In genomic region chr11:5151680-5152337, GRCm38 (mm10) we compare ENCODE assay signal across 7 mouse cellular contexts. TPM values are rescaled to one million over a fixed set of nuclear protein-coding genes. Genes with fewer than 3 reads are reported as not detected.
DNase-seq lines count a peak whose midpoint lies in the region; ATAC-seq and TF ChIP-seq lines count a peak whose summit lies in the region.

TSS of gene Emid1 (minus strand) at chr11:5152257.

- WGBS in limb, embryonic 10.5 days = under 1% methylated on average over 41 of the region's 53 CpGs
- 2% methylated on average over 30 of the region's 53 CpGs for WGBS in midbrain, embryonic 16.5 days

- peak within 1 kb of the TSS; percentile 82 for H3K27ac ChIP-seq in limb, embryonic 10.5 days
- H3K27ac ChIP-seq in midbrain, embryonic 16.5 days (ENCODE audit: low read length) = no peak within 1 kb of the TSS

- H3K9ac ChIP-seq in midbrain, embryonic 16.5 days (ENCODE audit: low read depth, low read length) = peak within 1 kb of the TSS; percentile 78

- peak within 1 kb of the TSS; percentile 64 for H3K4me3 ChIP-seq in limb, embryonic 10.5 days
- H3K4me3 ChIP-seq in midbrain, embryonic 16.5 days (ENCODE audit: low read depth, low read length) = peak within 1 kb of the TSS; percentile 49

- H3K4me2 ChIP-seq in midbrain, embryonic 16.5 days (ENCODE audit: low read length) = peak within 1 kb of the TSS; percentile 93

- H3K4me1 ChIP-seq in limb, embryonic 10.5 days = peaks cover 52% of the 10 kb centered on the region
- H3K4me1 ChIP-seq in midbrain, embryonic 16.5 days (ENCODE audit: control insufficient read depth, insufficient read depth, low read length) = peaks cover 14% of the 10 kb centered on the region

- intact Hi-C loops in left cerebral cortex, postnatal 14 days (cut with DNase I) = no loop called here
- intact Hi-C loops in left cerebral cortex, postnatal 25 days (cut with DNase I) = loop anchor here (5.0 kb wide), 1 partner anchor 35 kb away; no protein-coding TSS in a partner anchor

- 0 out of 2 replicates have a peak, but pooled peaks have one; percentile 30 for TF ChIP-seq POLR2A in brain, embryonic 14.5 days (IDR thresholded peaks at IDR 0.05; ENCODE audit: borderline replicate concordance, extremely low read depth, insufficient read depth, insufficient read length, poor library complexity, severe bottlenecking)

- 0 out of 2 replicates have a peak, but pooled peaks have one; percentile 21 for ATAC-seq in midbrain, embryonic 16.5 days

- H3K9me3 ChIP-seq in limb, embryonic 10.5 days (replicated peaks) = no peaks in the 10 kb centered on the region
- H3K9me3 ChIP-seq in midbrain, embryonic 16.5 days (replicated peaks; ENCODE audit: control insufficient read depth, low read length, poor library complexity, severe bottlenecking) = no peaks in the 10 kb centered on the region

- no peak for DNase-seq in left cerebral cortex, postnatal 14 days (ENCODE audit: low spot score in 2 of 2)
- DNase-seq in left cerebral cortex, postnatal 25 days (ENCODE audit: low spot score in 2 of 2) = no peak
- DNase-seq in brain, embryonic 14.5 days (ENCODE audit: low read depth) = no peak
- DNase-seq in gastrocnemius, postnatal 4 days (ENCODE audit: low spot score in 2 of 2) = no peak
- DNase-seq in limb, embryonic 10.5 days (ENCODE audit: low spot score) = peak; percentile 72
- no peak for DNase-seq in urinary bladder, postnatal 25 days (ENCODE audit: low spot score)

- no peaks in the 10 kb centered on the region for H3K36me3 ChIP-seq in limb, embryonic 10.5 days
- no peaks in the 10 kb centered on the region for H3K36me3 ChIP-seq in midbrain, embryonic 16.5 days (ENCODE audit: control insufficient read depth, insufficient read depth, low read length)

- TF ChIP-seq CTCF in brain, embryonic 14.5 days (IDR thresholded peaks at IDR 0.05; ENCODE audit: borderline replicate concordance, extremely low read depth, insufficient read depth, insufficient read length) = no peak

- peaks cover 48% of the 10 kb centered on the region for H3K27me3 ChIP-seq in limb, embryonic 10.5 days (ENCODE audit: low read depth, poor library complexity, severe bottlenecking)
- H3K27me3 ChIP-seq in midbrain, embryonic 16.5 days (ENCODE audit: control insufficient read depth, insufficient read depth, low read depth, low read length) = peaks cover 4% of the 10 kb centered on the region

RNA-seq across cellular contexts. Expression of gene Emid1, which starts in this region (rescaled TPM):
- total RNA-seq in left cerebral cortex, postnatal 14 days (2021) = 10 to 100 TPM; 27.6 to 32.5 TPM
- total RNA-seq in left cerebral cortex, postnatal 25 days (2021) = 10 to 100 TPM in 1 of 2 experiments, 1 to 10 TPM in 1; 9.7 to 11.8 TPM
- 10.3 and 13.4 TPM in 2 replicates for polyA plus RNA-seq in brain, embryonic 14.5 days (2012; rRNA removed)
- 10 to 100 TPM; 17.4 to 20.4 TPM for total RNA-seq in gastrocnemius, postnatal 4 days (2021)
- 12.1 and 12.3 TPM in 2 replicates for polyA plus RNA-seq in limb, embryonic 10.5 days (2016; fragmentation: Nextera tagmentation; extraction: Ambion mirVana)
- 9.5 and 12.4 TPM in 2 replicates for polyA plus RNA-seq in midbrain, embryonic 16.5 days (2015; fragmentation: Nextera tagmentation; extraction: Ambion mirVana)
